Mouse (Mus musculus) telencephalon, adult 2 months (tissue): ENCODE measurements around the gene Relch.

Experiments
- DNase-seq: peaks from one replicate; pipeline ENCODE4 v3.0.0-alpha.2; 2011; ENCODE audit warnings: low read depth, low spot score

Relch gene

DNA sequence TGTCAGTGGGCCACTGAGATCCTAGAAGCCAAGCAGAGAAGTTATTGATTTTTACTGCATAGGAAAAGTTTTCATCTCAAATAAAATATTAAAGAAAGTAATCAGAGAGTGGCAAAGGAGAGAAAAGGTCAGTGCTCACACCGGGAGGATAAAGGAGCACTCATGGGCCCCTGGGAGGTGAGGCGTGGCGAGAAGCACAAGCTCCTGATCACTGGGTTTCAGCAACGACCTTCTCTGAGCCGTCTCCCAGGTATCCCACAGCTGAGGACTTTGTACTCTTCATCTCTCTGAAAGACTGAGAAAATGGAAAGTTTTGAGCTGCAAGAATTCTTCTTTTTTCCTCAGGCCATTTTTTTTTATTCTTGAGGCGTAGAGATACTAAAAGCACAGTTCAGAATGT is 131.0 kb downstream of the Relch start:
- DNase-seq, result no peak

- DNase-seq, result no peak
These were observed 132.0 kb downstream of the Relch start for GRCm38 (mm10) chr1:105795705-105796104.

DNA sequence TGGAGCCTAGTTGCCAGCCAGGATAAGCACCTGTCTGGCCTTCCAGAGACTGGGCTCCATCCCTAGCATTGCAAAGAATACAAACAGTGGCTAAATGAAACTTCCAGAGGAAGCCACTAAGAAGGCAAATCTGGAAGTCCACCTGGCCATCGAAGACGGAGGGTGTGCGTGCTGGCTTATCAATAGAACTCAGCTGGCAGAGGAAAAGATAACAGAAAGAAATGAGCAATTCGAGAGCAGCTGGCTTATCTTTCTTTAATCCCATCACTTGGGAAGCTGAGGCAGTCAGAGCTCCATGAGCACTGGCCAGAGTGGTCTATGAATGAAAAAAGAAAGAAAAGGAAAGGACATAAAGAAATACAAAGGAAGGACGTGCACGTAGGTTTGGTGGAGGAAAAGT is 136.9 kb downstream of the Relch start:
- DNase-seq, result no peak

DNA sequence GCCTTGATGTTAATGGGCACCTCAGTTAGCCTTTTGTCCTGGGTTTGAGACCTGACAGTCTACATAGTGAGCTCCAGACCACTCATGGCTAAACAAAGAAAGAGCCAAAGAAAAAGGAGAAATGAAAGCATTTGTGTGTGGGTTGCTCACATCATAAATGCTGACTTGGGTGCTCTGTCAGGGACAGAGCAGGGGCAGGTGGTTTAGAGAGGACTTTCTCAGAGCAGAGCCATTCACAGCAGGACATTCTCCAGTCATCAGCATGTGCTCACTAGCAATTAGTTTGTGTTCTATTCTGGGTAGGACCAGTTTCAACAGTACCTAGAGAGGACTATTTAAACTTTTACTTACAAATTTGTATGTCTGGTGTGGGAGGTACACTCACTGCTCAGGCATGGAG is 137.6 kb downstream of the Relch start:
- DNase-seq, result no peak

DNA sequence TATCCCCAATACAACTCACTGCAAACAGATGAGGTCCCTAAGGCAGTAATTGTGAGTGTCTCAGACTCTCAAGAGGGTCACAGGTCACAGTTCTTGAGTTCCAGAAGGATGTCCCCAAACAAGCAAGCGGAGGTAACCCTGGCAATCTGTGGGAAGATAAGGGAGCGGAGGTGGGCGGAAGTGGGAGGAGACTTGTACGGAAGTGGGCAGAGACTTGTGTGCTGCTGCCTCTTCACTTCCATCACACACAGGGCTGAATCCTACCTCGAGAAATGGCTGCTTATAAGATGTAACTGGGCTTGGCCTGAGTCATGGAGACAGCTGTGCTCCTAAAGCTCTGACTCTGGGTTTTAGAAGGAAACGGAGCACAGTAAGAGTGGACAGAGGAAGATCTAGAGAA is 139.3 kb downstream of the Relch start:
- DNase-seq, result no peak

GRCm38 (mm10) chr1:105804285-105804684 is 140.6 kb downstream of the Relch start:
- no peak for DNase-seq
